Mouse (Mus musculus) MEL (cell line): Measurements from ENCODE around the gene Fnip2.

ENCODE experiments used
- CTCF ChIP-seq, 3 experiments: IDR thresholded peaks in 2 of 3; conservative IDR thresholded peaks in 1 of 3; 2 replicates each; pipeline ENCODE4 v1.5.1; 2011 to 2012; ENCODE audit warnings: low read length in 3 of 3, low read depth in 2 of 3, mild to moderate bottlenecking in 2 of 3, improper control_type of control experiment in 1 of 3, inconsistent platforms in 1 of 3, mixed read lengths in 1 of 3, moderate library complexity in 1 of 3; ENCODE audit not compliant: control insufficient read depth in 1 of 3, insufficient read depth in 1 of 3, poor library complexity in 1 of 3, severe bottlenecking in 1 of 3
- EP300 ChIP-seq, 2 experiments: IDR thresholded peaks; 2 replicates each; pipeline ENCODE4 v1.6.1; 2011; ENCODE audit warnings: improper control_type of control experiment in 2 of 2, low read length in 2 of 2, low read depth in 1 of 2, mild to moderate bottlenecking in 1 of 2
- ETS1 ChIP-seq: IDR thresholded peaks from 2 replicates; pipeline ENCODE4 v1.6.1; 2012; ENCODE audit warnings: low read depth, mild to moderate bottlenecking, inconsistent platforms, low read length, improper control_type of control experiment, moderate library complexity
- GATA1 ChIP-seq: IDR thresholded peaks from 2 replicates; pipeline ENCODE4 v1.6.1; 2011; ENCODE audit warnings: low read depth, low read length, improper control_type of control experiment
- POLR2A ChIP-seq, 2 experiments: IDR thresholded peaks; 2 replicates each; pipeline ENCODE4 v1.6.1; 2011 to 2012; ENCODE audit warnings: low read length in 2 of 2, mild to moderate bottlenecking in 2 of 2, control low read depth in 1 of 2, improper control_type of control experiment in 1 of 2, low read depth in 1 of 2, moderate library complexity in 1 of 2; ENCODE audit not compliant: control insufficient read depth in 1 of 2, insufficient read depth in 1 of 2, poor library complexity in 1 of 2
- POLR2AphosphoS2 ChIP-seq: IDR thresholded peaks from 2 replicates; pipeline ENCODE4 v1.6.1; 2011; ENCODE audit warnings: low read length, improper control_type of control experiment
- TCF12 ChIP-seq: IDR thresholded peaks from 2 replicates; pipeline ENCODE4 v1.6.1; 2014; ENCODE audit warnings: low read depth, mild to moderate bottlenecking, inconsistent platforms, low read length, improper control_type of control experiment, moderate library complexity
- ZC3H11A ChIP-seq: IDR thresholded peaks from 2 replicates; pipeline ENCODE4 v1.6.1; 2012; ENCODE audit warnings: low read depth, mild to moderate bottlenecking, inconsistent platforms, low read length, improper control_type of control experiment

DNA sequence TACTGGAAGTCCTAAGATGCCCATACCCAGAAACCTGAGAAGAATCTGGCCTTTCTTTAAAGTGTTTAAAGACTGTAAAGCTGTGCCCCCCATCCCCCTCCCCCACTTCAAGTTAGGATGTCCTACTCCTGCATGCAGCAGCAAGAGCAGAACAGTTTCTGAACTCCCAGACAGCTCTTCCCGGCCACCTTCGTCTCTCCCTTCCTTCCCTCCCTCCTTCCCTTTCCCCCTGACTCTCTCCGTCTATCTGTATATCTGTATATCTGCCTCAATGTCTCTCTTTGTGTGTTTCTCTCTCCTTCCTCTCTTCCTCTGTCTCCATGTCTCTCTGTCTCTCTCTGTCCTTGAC, 8.8 kb upstream of the Fnip2 start:
- TF ChIP-seq ZC3H11A (no peak), ETS1 (no peak), GATA1 (no peak), EP300 (IDR thresholded peaks at IDR 0.05; ENCODE audit: low read depth in 1 of 2, low read length in 2 of 2) (no peak), TCF12 (no peak), CTCF (IDR thresholded peaks at IDR 0.05 in 2 of 3, conservative IDR thresholded peaks at IDR 0.05 in 1 of 3; ENCODE audit: control insufficient read depth in 1 of 3, insufficient read depth in 1 of 3, low read depth in 2 of 3, low read length in 3 of 3, poor library complexity in 1 of 3, severe bottlenecking in 1 of 3) (no peak), POLR2AphosphoS2 (no peak), POLR2A (IDR thresholded peaks at IDR 0.05; ENCODE audit: control insufficient read depth in 1 of 2, insufficient read depth in 1 of 2, low read depth in 1 of 2, low read length in 2 of 2, poor library complexity in 1 of 2) (no peak)
